Mouse (Mus musculus) layer of hippocampus, adult 2 months (tissue): ENCODE measurements around the gene Il2rb. TPM values are rescaled to one million over a fixed set of nuclear protein-coding genes. Genes with fewer than 3 reads are reported as not detected.

Source experiments
- DNase-seq, 2 experiments: peaks; one replicate each; pipeline ENCODE4 v3.0.0; 2022; ENCODE audit warnings: low spot score in 2 of 2
- H3K27ac ChIP-seq: fragments of 200-600 bp; 2 replicates; pipeline ENCODE4 v1.8.1; 2022
- H3K4me3 ChIP-seq: fragments of 200-600 bp; 2 replicates; pipeline ENCODE4 v1.8.1; 2022; ENCODE audit warnings: mild to moderate bottlenecking
- CTCF ChIP-seq: fragments of 200-600 bp; conservative IDR thresholded peaks from 2 replicates; pipeline ENCODE4 v1.8.1; 2022; ENCODE audit warnings: antibody characterized with exemption, mild to moderate bottlenecking, moderate library complexity
- total RNA-seq, 2 experiments: library from RNA; stranded (reverse); gene quantifications; 2 replicates each; pipeline ENCODE4 v1.2.3; 2021

Il2rb gene
- total RNA-seq, 2 experiments from 2014 or later = 0.20 TPM; not detected in 1

GRCm38 (mm10) chr15:78487066-78487465, 8.0 kb downstream of the Il2rb start:
- no peak overlapping the region for H3K4me3 ChIP-seq
- DNase-seq = no peak
- no peak overlapping the region for H3K27ac ChIP-seq
- no peak for TF ChIP-seq CTCF

- DNase-seq = no peak
- H3K27ac ChIP-seq = no peak overlapping the region
- no peak for TF ChIP-seq CTCF
- H3K4me3 ChIP-seq = no peak overlapping the region
Observed at GRCm38 (mm10) chr15:78486564-78486963, 8.5 kb downstream of the Il2rb start.

- no peak for DNase-seq
- TF ChIP-seq CTCF = no peak
- H3K27ac ChIP-seq = no peak overlapping the region
- H3K4me3 ChIP-seq = no peak overlapping the region
Observed at GRCm38 (mm10) chr15:78483311-78483710, 11.8 kb downstream of the Il2rb start.

GRCm38 (mm10) chr15:78482518-78482917, 12.6 kb downstream of the Il2rb start:
- no peak for DNase-seq
- Histone ChIP-seq H3K4me3 (no peak overlapping the region), H3K27ac (no peak overlapping the region)
- TF ChIP-seq CTCF = no peak

- no peak overlapping the region for H3K4me3 ChIP-seq
- DNase-seq = no peak
- TF ChIP-seq CTCF = peak; percentile 32
- no peak overlapping the region for H3K27ac ChIP-seq
Observed at GRCm38 (mm10) chr15:78481448-78482000, 13.5 kb downstream of the Il2rb start.

GRCm38 (mm10) chr15:78480991-78481390, 14.1 kb downstream of the Il2rb start:
- TF ChIP-seq CTCF = no peak
- Histone ChIP-seq H3K27ac (no peak overlapping the region), H3K4me3 (no peak overlapping the region)
- no peak for DNase-seq

GRCm38 (mm10) chr15:78480111-78480510, 15.0 kb downstream of the Il2rb start:
- Histone ChIP-seq H3K27ac (no peak overlapping the region), H3K4me3 (no peak overlapping the region)
- DNase-seq = no peak
- no peak for TF ChIP-seq CTCF

- DNase-seq = no peak
Observed at GRCm38 (mm10) chr15:78479470-78479869, 15.6 kb downstream of the Il2rb start.

GRCm38 (mm10) chr15:78478073-78478472, 17.0 kb downstream of the Il2rb start:
- H3K27ac ChIP-seq = no peak overlapping the region
- no peak for TF ChIP-seq CTCF
- H3K4me3 ChIP-seq = no peak overlapping the region
- DNase-seq = no peak

More at GRCm38 (mm10) chr15:78479470-78479869, 15.6 kb downstream of the Il2rb start:
- Histone ChIP-seq H3K27ac (no peak overlapping the region), H3K4me3 (no peak overlapping the region)
- TF ChIP-seq CTCF = no peak

- no peak for DNase-seq
- no peak for TF ChIP-seq CTCF
- Histone ChIP-seq H3K27ac (no peak overlapping the region), H3K4me3 (no peak overlapping the region)
Observed at GRCm38 (mm10) chr15:78476878-78477277, 18.2 kb downstream of the Il2rb start.

GRCm38 (mm10) chr15:78475604-78476031, 19.5 kb downstream of the Il2rb start:
- H3K27ac ChIP-seq = no peak overlapping the region
- no peak for TF ChIP-seq CTCF
- H3K4me3 ChIP-seq = no peak overlapping the region
- no peak for DNase-seq

GRCm38 (mm10) chr15:78473442-78473841, 21.6 kb downstream of the Il2rb start:
- no peak overlapping the region for H3K4me3 ChIP-seq
- TF ChIP-seq CTCF = no peak
- H3K27ac ChIP-seq = no peak overlapping the region
- no peak for DNase-seq

GRCm38 (mm10) chr15:78471902-78472301, 23.2 kb downstream of the Il2rb start:
- Histone ChIP-seq H3K4me3 (no peak overlapping the region), H3K27ac (no peak overlapping the region)
- no peak for DNase-seq
- no peak for TF ChIP-seq CTCF

- no peak for TF ChIP-seq CTCF
- no peak overlapping the region for H3K4me3 ChIP-seq
- no peak for DNase-seq
- H3K27ac ChIP-seq = no peak overlapping the region
Observed at GRCm38 (mm10) chr15:78470495-78471276, 24.4 kb downstream of the Il2rb start.
